Mouse (Mus musculus) ES-Bruce4 (cell line): ENCODE measurements around the gene Dnaaf3.

Experiments used
- CTCF ChIP-seq: IDR thresholded peaks from one replicate; pipeline ENCODE4 v1.8.1; 2011; ENCODE audit warnings: low read depth, low read length
- EP300 ChIP-seq: IDR thresholded peaks from 2 replicates; pipeline ENCODE4 v1.6.1; 2011; ENCODE audit warnings: low read depth, low read length; ENCODE audit not compliant: insufficient read depth

DNA sequence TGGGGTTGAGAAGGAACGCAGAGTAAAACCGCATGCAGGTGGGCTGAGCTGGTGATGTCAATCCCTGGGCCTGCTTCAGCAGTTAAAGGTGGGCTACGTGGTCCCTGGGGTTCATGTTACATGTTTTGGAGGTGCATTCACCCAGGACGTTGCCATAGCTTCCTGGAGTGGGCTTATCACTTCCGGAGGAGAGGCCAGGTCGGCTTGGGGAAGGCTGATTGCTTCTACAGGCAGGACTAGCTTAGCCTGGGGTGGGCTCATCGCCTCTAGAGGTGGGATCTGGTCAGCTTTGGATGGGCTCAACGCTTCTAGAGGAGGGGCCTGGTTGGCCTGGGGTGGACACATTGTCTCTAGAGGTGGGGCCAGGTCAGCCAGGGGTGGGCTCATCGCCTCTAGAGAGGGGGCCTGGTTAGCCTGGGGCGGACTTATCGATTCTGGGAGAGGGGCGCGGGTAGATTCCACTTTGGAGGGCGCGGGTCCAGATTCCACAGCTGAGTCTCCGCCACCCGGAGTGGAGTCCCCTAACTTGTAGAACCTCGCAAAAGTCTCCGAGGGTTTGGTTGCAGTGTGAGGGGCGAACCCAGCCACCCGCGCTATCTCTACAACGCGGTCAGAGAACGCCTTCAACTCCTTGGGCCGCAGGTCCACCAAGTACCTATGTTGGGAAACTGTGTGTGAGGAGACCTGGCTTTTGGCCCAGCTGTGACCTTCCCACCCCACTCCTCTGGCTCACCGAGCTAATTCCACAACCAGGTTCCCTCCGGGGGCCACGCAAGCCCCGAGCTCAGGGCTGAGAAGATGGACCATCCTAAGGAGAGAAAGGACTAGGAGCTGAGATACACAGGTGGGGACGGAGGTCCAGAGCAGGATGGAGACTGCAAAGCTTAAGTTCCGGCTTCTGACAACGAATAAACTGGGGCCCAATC lies 8.8 kb downstream of the Dnaaf3 start:
- TF ChIP-seq EP300, result no peak
- no peak for TF ChIP-seq CTCF
